25 mouse cellular contexts compared by ENCODE assay signal in the genomic region with DNA sequence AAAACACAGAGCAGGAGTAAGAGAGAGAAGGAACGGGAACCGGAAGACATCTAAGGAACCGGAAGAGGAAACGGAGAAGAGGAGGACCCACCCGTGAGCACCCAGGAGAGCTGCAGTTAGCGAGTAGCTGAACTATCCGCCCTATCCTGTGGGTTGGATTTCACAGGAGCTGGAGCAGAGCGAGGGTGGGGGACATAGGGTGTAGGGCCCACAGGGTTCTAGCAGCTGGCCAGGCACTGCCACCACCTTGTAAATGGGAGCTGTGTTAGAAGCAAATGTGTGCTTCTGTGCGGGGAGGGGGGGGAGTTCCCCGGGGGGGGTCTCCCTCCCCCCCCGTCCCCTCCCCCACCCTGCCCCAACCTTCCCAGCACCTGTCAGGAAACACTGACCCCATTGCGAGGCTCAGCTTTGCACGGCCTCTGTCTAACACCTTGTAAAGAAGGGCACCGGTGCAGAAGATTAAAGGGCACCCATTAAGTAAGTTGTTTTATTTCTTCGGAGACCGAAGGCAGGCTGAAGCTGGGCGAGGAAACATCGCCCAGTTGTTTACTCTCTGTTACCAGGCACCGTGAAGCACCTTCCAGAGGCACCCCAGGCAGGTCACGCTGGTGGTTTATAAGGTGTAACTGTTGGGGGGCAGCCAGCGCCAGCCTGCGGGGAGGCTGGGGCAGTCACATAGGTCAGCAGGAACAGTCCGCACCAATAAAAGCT. TPM values are rescaled to one million over a fixed set of nuclear protein-coding genes. Genes with fewer than 3 reads are reported as not detected.
DNase-seq lines count a peak whose midpoint lies in the region; ATAC-seq lines count a peak whose summit lies in the region.
"Had no signal": no experiment of that assay in that cellular context is flagged by ENCODE, and none has a peak within 500 bp of the region (broad histone marks: within the 10 kb centered on the region; RNA-seq: fewer than 3 reads in every experiment).

No protein-coding gene starts in this region.

- H3K9ac ChIP-seq in kidney, embryonic 14.5 days (ENCODE audit: low read depth, low read length): 0 out of 2 replicates have a peak overlapping the region, but pooled peaks have one; percentile 4
- no peak overlapping the region for H3K9ac ChIP-seq in limb, embryonic 15.5 days
- H3K9ac ChIP-seq: embryonic facial prominence, embryonic 13.5 days; forebrain, embryonic 13.5 days; intestine, embryonic 15.5 days; liver, embryonic 13.5 days; lung, embryonic 15.5 days had no signal

- H3K36me3 ChIP-seq in kidney, embryonic 14.5 days (ENCODE audit: control insufficient read depth, insufficient read depth, low read length): no peaks in the 10 kb centered on the region
- H3K36me3 ChIP-seq in limb, embryonic 15.5 days: no peaks in the 10 kb centered on the region
- H3K36me3 ChIP-seq: embryonic facial prominence, embryonic 13.5 days; hindbrain, embryonic 10.5 days; intestine, embryonic 15.5 days; liver, embryonic 13.5 days; lung, embryonic 15.5 days had no signal

- H3K27me3 ChIP-seq in kidney, embryonic 14.5 days (ENCODE audit: control insufficient read depth, insufficient read depth, low read length): no peaks in the 10 kb centered on the region
- no peaks in the 10 kb centered on the region for H3K27me3 ChIP-seq in limb, embryonic 15.5 days
- H3K27me3 ChIP-seq: embryonic facial prominence, embryonic 13.5 days; intestine, embryonic 15.5 days; liver, embryonic 13.5 days; lung, embryonic 15.5 days had no signal

- peak overlapping the region; percentile 24 for H3K4me2 ChIP-seq in kidney, embryonic 14.5 days (replicated peaks; ENCODE audit: low read depth, low read length)
- H3K4me2 ChIP-seq in limb, embryonic 15.5 days: 0 out of 2 replicates have a peak overlapping the region, but pooled peaks have one; percentile 14
- H3K4me2 ChIP-seq: embryonic facial prominence, embryonic 13.5 days; forebrain, embryonic 13.5 days; heart, embryonic 11.5 days; intestine, embryonic 15.5 days; liver, embryonic 13.5 days; lung, embryonic 15.5 days; midbrain, embryonic 11.5 days had no signal

- no peaks in the 10 kb centered on the region for H3K9me3 ChIP-seq in kidney, embryonic 14.5 days (ENCODE audit: control insufficient read depth, low read length)
- no peaks in the 10 kb centered on the region for H3K9me3 ChIP-seq in limb, embryonic 15.5 days
- H3K9me3 ChIP-seq: embryonic facial prominence, embryonic 13.5 days; forebrain, embryonic 13.5 days; hindbrain, embryonic 10.5 days; intestine, embryonic 15.5 days; liver, embryonic 13.5 days; lung, embryonic 15.5 days had no signal

- peaks cover 28% of the 10 kb centered on the region for H3K4me1 ChIP-seq in kidney, embryonic 14.5 days (ENCODE audit: control insufficient read depth, insufficient read depth, low read length)
- H3K4me1 ChIP-seq in limb, embryonic 15.5 days: peaks cover 41% of the 10 kb centered on the region
- H3K4me1 ChIP-seq: liver, embryonic 13.5 days had no signal

- DNase-seq in kidney, postnatal 14 days: no peak
- DNase-seq in lung, postnatal 36 days: peak; percentile 19
- DNase-seq in lung, postnatal 14 days: no peak
- DNase-seq in forelimb bud, embryonic 11.5 days (ENCODE audit: low read depth, low spot score): peak; percentile 63
- no peak for DNase-seq in right cerebral cortex, postnatal 14 days
- DNase-seq: adrenal gland, postnatal 14 days; cerebellum, adult 2 months; cerebellum, postnatal 25 days; liver, embryonic 13.5 days; spleen, adult 18-20 months; thymus, adult 2 months; thymus, postnatal 4 days had no signal

- WGBS in kidney, embryonic 14.5 days: 19% methylated on average over 22 of the region's 23 CpGs
- WGBS in limb, embryonic 15.5 days: 36% methylated on average over 23 of the region's 23 CpGs

- no peak overlapping the region for H3K4me3 ChIP-seq in kidney, embryonic 14.5 days (ENCODE audit: low read length)
- no peak overlapping the region for H3K4me3 ChIP-seq in limb, embryonic 15.5 days
- H3K4me3 ChIP-seq: embryonic facial prominence, embryonic 13.5 days; forebrain, embryonic 13.5 days; hindbrain, embryonic 10.5 days; intestine, embryonic 15.5 days; liver, embryonic 13.5 days; lung, embryonic 15.5 days had no signal

- H3K27ac ChIP-seq in kidney, embryonic 14.5 days (ENCODE audit: low read depth, low read length): no peak overlapping the region
- no peak overlapping the region for H3K27ac ChIP-seq in limb, embryonic 15.5 days
- H3K27ac ChIP-seq: embryonic facial prominence, embryonic 13.5 days; forebrain, embryonic 13.5 days; hindbrain, embryonic 10.5 days; intestine, embryonic 15.5 days; liver, embryonic 13.5 days; lung, embryonic 15.5 days had no signal

- peak; percentile 59; the same call in 1 of the 2 replicates for ATAC-seq in kidney, embryonic 14.5 days (ENCODE audit: low FRiP score, low TSS enrichment)
- peak; percentile 42; the same call in 1 of the 2 replicates for ATAC-seq in limb, embryonic 15.5 days (ENCODE audit: insufficient number of reproducible peaks, low FRiP score, low TSS enrichment, low read depth)
- ATAC-seq: forebrain, embryonic 13.5 days; hindbrain, embryonic 16.5 days; intestine, embryonic 15.5 days had no signal

RNA-seq across cellular contexts. Expression of gene 1700018B08Rik, which starts 59.9 kb away (rescaled TPM):
- polyA plus RNA-seq in kidney, embryonic 14.5 days (2014; fragmentation: Nextera tagmentation; extraction: Ambion mirVana): not detected in 2 replicates
- polyA plus RNA-seq in limb, embryonic 15.5 days (2015; fragmentation: Nextera tagmentation; extraction: Ambion mirVana): not detected in 2 replicates
- polyA plus RNA-seq: cerebellum, adult 2 months; embryonic facial prominence, embryonic 13.5 days; forebrain, embryonic 13.5 days; frontal cortex, adult 2 months; heart, postnatal 0 days; hindbrain, embryonic 10.5 days; hindbrain, embryonic 16.5 days; intestine, embryonic 15.5 days; liver, embryonic 13.5 days; lung, embryonic 15.5 days; midbrain, embryonic 11.5 days; midbrain, postnatal 0 days had no signal

Comparison
In these comparisons a context has a peak if more than half of its experiments do, and no peak if none do; other contexts are left out.
1. DNase-seq: peak in lung, postnatal 36 days (single experiment) and forelimb bud, embryonic 11.5 days (single experiment); none in kidney, postnatal 14 days (single experiment), lung, postnatal 14 days (single experiment) and right cerebral cortex, postnatal 14 days (single experiment).